Mouse (Mus musculus) neural tube, embryonic 11.5 days (tissue): ENCODE results near the gene Des. TPM values are rescaled to one million over a fixed set of nuclear protein-coding genes. Genes with fewer than 3 reads are reported as not detected.
A peak's percentile ranks its signal among the peaks of the same experiment; 100 is the strongest.

Experiments
- ATAC-seq: fragments of 200-750 bp; cut with Nextera tagmentation; 2 replicates; pipeline ENCODE4 v1.8.0; 2017; ENCODE audit warnings: moderate number of reproducible peaks, mild to moderate bottlenecking, moderate TSS enrichment, moderate library complexity; ENCODE audit not compliant: insufficient read depth, low FRiP score, low TSS enrichment
- DNase-seq: peaks from one replicate; pipeline ENCODE4 v3.0.0-alpha.2; 2015; ENCODE audit warnings: low spot score
- H3K27ac ChIP-seq: fragments of 300-500 bp; sonication (generic); 2 replicates; pipeline ENCODE4 v1.5.1; 2014; ENCODE audit warnings: low read depth, mild to moderate bottlenecking, low read length
- H3K27me3 ChIP-seq: fragments of 300-500 bp; sonication (generic); 2 replicates; pipeline ENCODE4 v1.6.1; 2014; ENCODE audit warnings: mild to moderate bottlenecking, low read length, mixed read lengths; ENCODE audit not compliant: control insufficient read depth, insufficient read depth
- H3K36me3 ChIP-seq: fragments of 300-500 bp; sonication (generic); 2 replicates; pipeline ENCODE4 v1.6.1; 2014; ENCODE audit warnings: mild to moderate bottlenecking, low read length, moderate library complexity, mixed read lengths; ENCODE audit not compliant: control insufficient read depth, insufficient read depth
- H3K4me1 ChIP-seq: fragments of 300-500 bp; sonication (generic); 2 replicates; pipeline ENCODE4 v1.6.1; 2014; ENCODE audit warnings: low read length, mixed read lengths; ENCODE audit not compliant: control insufficient read depth, insufficient read depth
- H3K4me2 ChIP-seq: fragments of 300-500 bp; sonication (generic); 2 replicates; pipeline ENCODE4 v1.6.1; 2014; ENCODE audit warnings: low read depth, mild to moderate bottlenecking, moderate library complexity
- H3K4me3 ChIP-seq: fragments of 300-500 bp; sonication (generic); 2 replicates; pipeline ENCODE4 v1.5.1; 2014; ENCODE audit warnings: low read depth, low read length
- H3K9ac ChIP-seq: fragments of 300-500 bp; sonication (generic); 2 replicates; pipeline ENCODE4 v1.6.1; 2014; ENCODE audit warnings: mild to moderate bottlenecking, low read length
- H3K9me3 ChIP-seq: fragments of 300-500 bp; sonication (generic); 2 replicates; pipeline ENCODE4 v1.6.1; 2016; ENCODE audit warnings: low read length; ENCODE audit not compliant: control insufficient read depth
- WGBS: fragments of 180-500 bp; shearing (Covaris S2); extraction: QIAGEN DNeasy Blood & Tissue Kit; methylation state at CpG from one replicate; pipeline ENCODE4 v1.1.7; 2014; 5-methylcytosine and 5-hydroxymethylcytosine counted together
- polyA plus RNA-seq: library from polyadenylated mRNA; unstranded; fragments of >200 nt; fragmentation: Nextera tagmentation; extraction: Ambion mirVana; gene quantifications from 2 replicates; pipeline ENCODE4 v1.2.1, GENCODE M21; 2014

The Des gene
- polyA plus RNA-seq, 1 experiment from 2014 or later: 15.8 TPM

DNA sequence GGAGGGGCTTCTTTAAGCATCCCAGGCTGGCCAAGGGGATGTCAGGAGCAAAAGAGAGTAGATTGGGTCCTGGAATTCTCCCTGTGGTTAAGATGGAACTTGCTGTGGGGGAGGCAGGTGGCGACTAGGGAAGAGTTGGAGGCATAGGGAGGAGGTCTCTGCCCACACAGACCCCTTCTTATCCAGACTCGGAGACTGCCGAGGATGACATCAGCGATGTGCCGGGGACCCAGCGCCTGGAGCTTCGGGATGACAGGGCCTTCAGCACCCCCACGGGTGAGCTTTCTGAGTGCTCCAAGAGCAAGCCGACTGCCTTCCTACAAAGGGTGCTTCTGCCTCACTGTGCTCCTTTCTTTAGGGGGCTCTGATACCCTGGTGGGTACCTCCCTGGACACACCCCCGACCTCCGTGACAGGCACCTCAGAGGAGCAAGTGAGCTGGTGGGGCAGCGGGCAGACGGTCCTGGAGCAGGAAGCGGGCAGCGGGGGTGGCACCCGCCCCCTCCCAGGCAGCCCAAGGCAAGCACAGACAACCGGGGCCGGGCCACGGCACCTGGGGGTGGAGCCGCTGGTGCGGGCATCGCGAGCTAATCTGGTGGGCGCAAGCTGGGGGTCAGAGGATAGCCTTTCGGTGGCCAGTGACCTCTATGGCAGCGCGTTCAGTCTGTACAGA lies 24.5 kb downstream of the Des start:
- DNase-seq (no peak), ATAC-seq (no peak)
- H3K9me3 ChIP-seq: no peaks in the 10 kb centered on the region
- no peak overlapping the region; the same call in 1 of the 2 replicates for H3K4me2 ChIP-seq
- no peak overlapping the region for H3K27ac ChIP-seq
- no peaks in the 10 kb centered on the region for H3K36me3 ChIP-seq
- peaks cover 35% of the 10 kb centered on the region for H3K27me3 ChIP-seq
- H3K9ac ChIP-seq: no peak overlapping the region
- H3K4me3 ChIP-seq: no peak overlapping the region
- H3K4me1 ChIP-seq: peaks cover 34% of the 10 kb centered on the region
- WGBS: 86% methylated on average over 27 of the region's 27 CpGs

DNA sequence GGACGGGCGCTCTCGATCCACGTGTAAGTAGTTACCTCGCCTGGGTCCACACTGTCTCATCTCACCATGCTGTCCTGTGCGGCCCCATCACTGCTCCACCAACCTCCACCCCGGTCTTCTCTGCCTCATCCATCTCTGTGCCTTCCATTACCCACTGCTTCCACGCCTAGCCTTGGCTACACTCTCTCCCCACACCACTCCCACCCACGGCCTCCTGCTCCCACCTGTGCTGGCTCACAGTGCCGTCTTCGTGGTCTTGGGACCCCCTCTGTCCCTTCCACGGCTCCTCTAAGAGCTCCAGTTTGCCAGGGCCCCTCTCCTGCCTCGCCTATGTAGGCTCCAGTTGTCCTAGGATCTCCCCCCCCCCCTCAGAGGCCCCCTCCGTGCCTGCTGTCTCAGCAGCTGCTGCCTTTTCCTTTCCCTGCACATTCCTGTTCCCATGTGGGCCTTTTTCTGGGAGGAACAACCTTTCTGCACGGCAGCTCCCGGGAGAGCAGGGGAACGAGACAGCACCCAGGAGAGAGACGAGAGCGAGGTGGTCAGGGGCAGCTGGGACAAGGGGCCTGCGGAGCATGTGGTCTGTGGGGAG lies 25.1 kb downstream of the Des start:
- Histone ChIP-seq H3K27ac (no peak overlapping the region), H3K27me3 (peaks cover 35% of the 10 kb centered on the region), H3K36me3 (no peaks in the 10 kb centered on the region), H3K4me2 (peak overlapping the region; percentile 4; the same call in 1 of the 2 replicates), H3K9ac (no peak overlapping the region), H3K9me3 (no peaks in the 10 kb centered on the region), H3K4me1 (peaks cover 34% of the 10 kb centered on the region), H3K4me3 (no peak overlapping the region)
- no peak for ATAC-seq
- DNase-seq: no peak
- WGBS: 66% methylated on average over 20 of the region's 20 CpGs

DNA sequence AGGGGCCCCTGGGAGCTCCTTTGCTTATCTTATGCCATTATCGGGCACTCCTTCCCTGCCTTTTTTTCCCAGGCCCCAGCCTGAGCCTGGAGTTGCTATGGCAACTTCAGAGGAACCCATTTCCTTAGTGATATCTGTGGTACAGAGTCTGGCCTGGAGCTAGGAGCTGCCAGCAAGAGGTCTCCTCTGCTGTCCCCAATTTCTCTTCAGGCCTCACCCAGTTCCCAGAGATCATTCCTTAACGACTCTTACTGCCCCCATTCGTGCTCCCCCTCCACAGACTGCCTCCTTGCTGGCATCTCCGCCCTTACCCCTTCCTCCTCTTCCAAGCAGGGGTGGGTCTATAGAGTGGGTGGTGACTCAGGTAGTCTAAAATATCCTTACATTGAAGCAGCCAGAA lies 26.0 kb downstream of the Des start:
- ATAC-seq: no peak
- no peak overlapping the region for H3K4me2 ChIP-seq
- WGBS: 47% methylated on average over 4 of the region's 4 CpGs

DNA sequence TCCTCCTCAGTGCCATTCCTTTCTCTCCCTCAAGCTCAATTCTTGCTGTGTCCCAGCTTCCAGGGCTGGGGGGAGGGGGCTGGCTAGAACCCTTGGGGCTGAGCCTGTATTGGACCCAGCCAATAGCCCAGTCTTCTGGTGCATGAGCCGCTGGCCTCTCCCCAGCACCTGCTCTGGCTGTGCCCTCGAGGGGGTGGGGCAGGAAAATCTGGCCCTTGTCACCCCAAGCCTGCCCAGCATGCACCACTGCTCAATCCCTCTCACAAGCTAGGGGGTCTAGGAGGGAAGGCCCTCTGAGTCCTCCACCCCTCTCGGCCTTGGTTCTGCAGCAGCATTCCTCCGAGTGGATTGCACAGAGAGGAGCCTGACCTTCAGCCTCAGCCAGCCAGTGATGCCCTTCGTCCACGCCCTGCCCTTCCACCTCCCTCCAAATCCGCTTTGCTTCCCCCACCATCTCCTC lies 27.4 kb downstream of the Des start:
- 7% methylated on average over 7 of the region's 7 CpGs for WGBS
- ATAC-seq: no peak
- 0 out of 2 replicates have a peak overlapping the region, but pooled peaks have one; percentile 18 for H3K4me3 ChIP-seq

More for the DNA sequence above, 26.0 kb downstream of the Des start:
- Histone ChIP-seq H3K4me1 (peaks cover 34% of the 10 kb centered on the region), H3K27ac (no peak overlapping the region), H3K9ac (no peak overlapping the region), H3K27me3 (peaks cover 35% of the 10 kb centered on the region), H3K36me3 (no peaks in the 10 kb centered on the region), H3K4me3 (no peak overlapping the region), H3K9me3 (no peaks in the 10 kb centered on the region)
- no peak for DNase-seq

DNA sequence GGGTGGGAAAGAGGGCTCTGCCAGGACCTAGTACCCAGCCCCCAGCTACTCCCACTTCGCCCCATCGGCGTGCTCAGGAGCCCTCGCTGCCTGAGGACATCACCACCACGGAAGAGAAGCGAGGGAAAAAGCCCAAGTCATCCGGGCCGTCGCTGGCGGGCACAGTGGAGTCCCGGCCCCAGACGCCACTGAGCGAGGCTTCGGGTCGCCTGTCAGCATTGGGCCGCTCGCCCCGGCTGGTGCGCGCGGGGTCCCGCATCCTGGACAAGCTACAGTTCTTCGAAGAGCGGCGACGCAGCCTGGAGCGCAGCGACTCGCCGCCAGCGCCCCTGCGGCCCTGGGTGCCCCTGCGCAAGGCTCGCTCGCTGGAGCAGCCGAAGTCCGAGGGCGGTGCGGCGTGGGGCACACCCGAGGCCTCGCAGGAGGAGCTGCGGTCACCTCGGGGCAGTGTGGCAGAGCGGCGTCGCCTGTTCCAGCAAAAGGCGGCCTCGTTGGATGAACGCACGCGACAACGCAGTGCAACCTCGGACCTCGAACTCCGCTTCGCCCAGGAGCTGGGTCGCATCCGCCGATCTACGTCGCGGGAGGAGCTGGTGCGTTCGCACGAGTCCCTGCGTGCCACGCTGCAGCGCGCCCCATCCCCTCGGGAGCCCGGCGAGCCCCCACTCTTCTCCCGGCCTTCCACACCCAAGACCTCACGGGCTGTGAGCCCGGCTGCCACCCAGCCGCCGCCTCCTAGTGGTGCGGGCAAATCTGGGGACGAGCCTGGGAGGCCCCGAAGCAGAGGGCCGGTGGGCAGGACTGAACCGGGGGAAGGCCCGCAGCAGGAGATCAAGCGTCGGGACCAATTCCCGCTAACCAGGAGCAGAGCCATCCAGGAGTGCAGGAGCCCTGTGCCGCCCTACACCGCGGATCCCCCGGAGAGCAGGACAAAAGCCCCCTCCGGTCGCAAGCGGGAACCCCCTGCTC lies 28.1 kb downstream of the Des start:
- peak overlapping the region; percentile 49 for H3K9ac ChIP-seq
- peaks cover 35% of the 10 kb centered on the region for H3K27me3 ChIP-seq
- H3K4me2 ChIP-seq: peak overlapping the region; percentile 36
- peaks cover 27% of the 10 kb centered on the region for H3K4me1 ChIP-seq
- no peaks in the 10 kb centered on the region for H3K9me3 ChIP-seq
- no peak for ATAC-seq
- no peaks in the 10 kb centered on the region for H3K36me3 ChIP-seq
- H3K27ac ChIP-seq: no peak overlapping the region
- peak overlapping the region; percentile 18 for H3K4me3 ChIP-seq
- WGBS: 4% methylated on average over 94 of the region's 94 CpGs
- DNase-seq: peak; percentile 51

More for the DNA sequence above, 27.4 kb downstream of the Des start:
- no peaks in the 10 kb centered on the region for H3K9me3 ChIP-seq
- peaks cover 29% of the 10 kb centered on the region for H3K4me1 ChIP-seq
- H3K4me2 ChIP-seq: peak overlapping the region; percentile 36; the same call in 1 of the 2 replicates
- no peak overlapping the region; the same call in 1 of the 2 replicates for H3K9ac ChIP-seq
- peaks cover 35% of the 10 kb centered on the region for H3K27me3 ChIP-seq
- no peak for DNase-seq
- no peaks in the 10 kb centered on the region for H3K36me3 ChIP-seq
- H3K27ac ChIP-seq: no peak overlapping the region

DNA sequence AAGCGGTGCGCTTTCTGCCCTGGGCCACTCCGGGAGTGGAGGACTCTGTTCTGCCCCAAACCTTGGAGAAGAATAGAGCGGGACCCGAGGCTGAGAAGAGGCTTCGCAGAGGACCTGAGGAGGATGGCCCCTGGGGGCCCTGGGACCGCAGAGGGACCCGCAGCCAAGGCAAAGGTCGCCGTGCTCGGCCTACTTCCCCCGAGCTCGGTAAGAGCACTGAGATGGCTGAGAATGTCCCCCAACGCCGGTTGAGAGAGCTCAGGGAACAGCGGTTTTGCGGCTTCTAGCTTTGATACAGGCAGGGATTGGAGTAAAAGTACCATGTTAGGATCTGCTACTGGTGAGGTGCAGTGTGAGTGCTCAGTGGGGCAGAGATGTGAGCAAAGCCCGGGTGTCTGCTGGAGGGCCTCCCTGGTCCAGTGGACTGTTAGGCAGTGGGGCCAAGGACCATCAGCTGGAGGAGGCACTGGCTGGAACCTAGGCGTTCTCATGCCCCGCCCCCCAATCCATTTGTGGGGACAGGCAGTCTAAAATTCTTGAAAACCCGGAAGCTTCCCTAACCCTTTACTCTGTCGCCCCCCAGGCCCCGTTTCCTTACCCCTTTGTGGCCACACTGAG lies 28.9 kb downstream of the Des start:
- ATAC-seq (no peak), DNase-seq (no peak)
- WGBS: 22% methylated on average over 23 of the region's 23 CpGs
- no peak overlapping the region for H3K27ac ChIP-seq
- H3K4me3 ChIP-seq: no peak overlapping the region; the same call in 1 of the 2 replicates
- H3K4me2 ChIP-seq: peak overlapping the region; percentile 36; the same call in 1 of the 2 replicates
- H3K4me1 ChIP-seq: peaks cover 27% of the 10 kb centered on the region
- H3K9ac ChIP-seq: peak overlapping the region; percentile 49; the same call in 1 of the 2 replicates
- H3K9me3 ChIP-seq: no peaks in the 10 kb centered on the region
- no peaks in the 10 kb centered on the region for H3K36me3 ChIP-seq
- peaks cover 35% of the 10 kb centered on the region for H3K27me3 ChIP-seq

DNA sequence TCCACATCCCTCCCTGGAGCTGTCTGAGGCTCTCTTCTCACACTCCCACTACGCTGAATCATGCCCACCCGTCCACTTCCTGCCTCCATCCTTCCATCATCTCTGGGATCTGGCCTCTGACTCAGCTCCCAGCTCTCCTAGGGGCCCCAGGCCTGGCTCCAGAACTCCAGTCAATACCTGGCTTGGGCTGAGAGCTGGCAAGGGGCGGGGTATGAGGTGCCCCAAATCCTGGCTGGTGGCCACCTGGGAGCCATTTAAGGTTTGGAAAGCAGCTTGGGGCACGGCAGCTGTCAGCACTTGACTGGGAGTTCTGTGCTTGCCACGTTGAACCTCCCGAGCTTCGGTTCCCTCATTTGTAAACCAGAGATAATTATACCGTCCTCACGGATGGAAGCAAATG lies 33.0 kb downstream of the Des start:
- Histone ChIP-seq H3K27me3 (peaks cover 14% of the 10 kb centered on the region), H3K4me3 (no peak overlapping the region), H3K4me2 (no peak overlapping the region), H3K9me3 (no peaks in the 10 kb centered on the region), H3K9ac (no peak overlapping the region), H3K36me3 (no peaks in the 10 kb centered on the region), H3K4me1 (peaks cover 9% of the 10 kb centered on the region), H3K27ac (no peak overlapping the region)
- DNase-seq (no peak), ATAC-seq (no peak)
- WGBS: 75% methylated on average over 9 of the region's 9 CpGs

DNA sequence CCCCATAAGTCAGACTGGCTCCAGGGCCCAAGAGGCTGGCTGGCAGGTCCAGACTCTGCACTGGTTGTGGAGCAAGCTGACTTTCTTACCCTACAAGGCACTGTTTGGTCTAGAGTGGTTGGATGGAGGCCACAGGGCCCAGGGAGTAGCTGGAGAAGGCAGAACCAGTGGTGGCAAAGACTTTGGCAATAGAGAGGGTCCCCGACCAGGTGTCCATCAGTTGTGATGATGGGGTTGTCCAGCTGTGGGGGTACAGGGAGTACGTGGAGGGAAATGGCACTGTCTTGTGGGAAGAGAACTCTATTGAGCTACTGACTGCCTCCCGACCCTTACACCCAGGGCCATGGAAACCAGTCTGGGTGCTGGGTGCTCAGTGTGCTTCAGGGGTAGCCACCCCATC lies 33.7 kb downstream of the Des start:
- H3K9ac ChIP-seq: no peak overlapping the region
- WGBS: 94% methylated on average over 3 of the region's 3 CpGs
- H3K36me3 ChIP-seq: no peaks in the 10 kb centered on the region
- no peak overlapping the region for H3K4me2 ChIP-seq
- peaks cover 7% of the 10 kb centered on the region for H3K27me3 ChIP-seq
- no peaks in the 10 kb centered on the region for H3K9me3 ChIP-seq
- ATAC-seq: no peak
- H3K4me3 ChIP-seq: no peak overlapping the region
- DNase-seq: no peak
- H3K27ac ChIP-seq: no peak overlapping the region
- H3K4me1 ChIP-seq: peaks cover 5% of the 10 kb centered on the region
